Mouse (Mus musculus) kidney, postnatal 36 days (tissue): ENCODE measurements at regions not wholly inside any gene's neighbourhood (a gene's known extent, or its start where the extent isn't known, plus 50 kb on each side); places are given as distances from the start of the nearest gene placed in this dataset.

Source experiments
- DNase-seq, 2 experiments: peaks; one replicate each; pipeline ENCODE4 v3.0.0; 2021 to 2022; ENCODE audit warnings: mixed read lengths in 2 of 2

DNA sequence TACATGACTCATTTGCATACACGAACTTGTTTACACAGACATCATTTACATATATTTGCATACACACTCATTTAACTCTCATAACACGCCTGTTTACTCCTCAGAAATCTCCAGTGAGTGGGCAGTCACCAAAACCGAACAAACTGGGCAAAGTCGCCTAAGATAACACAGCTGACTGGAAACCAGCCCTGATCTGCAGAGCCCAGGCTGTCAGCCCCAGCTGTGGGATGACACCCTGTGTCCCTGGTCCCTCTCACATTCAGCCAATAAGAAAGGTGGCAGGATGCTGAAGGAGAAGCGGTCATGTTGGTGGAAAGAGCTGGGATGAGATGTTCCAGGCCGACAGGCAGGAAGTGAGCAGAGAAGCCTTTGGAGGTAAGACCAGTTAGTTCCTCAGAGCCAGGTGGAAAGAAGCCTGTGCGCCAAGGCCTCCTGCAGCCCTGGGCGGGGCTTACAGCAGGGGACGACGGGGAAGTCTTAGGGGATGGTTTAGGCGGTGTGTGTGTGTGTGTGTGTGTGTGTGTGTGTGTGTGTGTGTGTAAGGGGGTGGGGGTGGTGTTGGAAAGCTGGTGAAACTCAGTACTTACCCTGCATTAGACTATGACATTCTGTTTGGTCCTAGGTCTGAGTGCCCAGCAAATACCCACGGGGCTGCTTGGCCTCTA is 69.8 kb upstream of the Slc45a1 start:
- no peak for DNase-seq

DNA sequence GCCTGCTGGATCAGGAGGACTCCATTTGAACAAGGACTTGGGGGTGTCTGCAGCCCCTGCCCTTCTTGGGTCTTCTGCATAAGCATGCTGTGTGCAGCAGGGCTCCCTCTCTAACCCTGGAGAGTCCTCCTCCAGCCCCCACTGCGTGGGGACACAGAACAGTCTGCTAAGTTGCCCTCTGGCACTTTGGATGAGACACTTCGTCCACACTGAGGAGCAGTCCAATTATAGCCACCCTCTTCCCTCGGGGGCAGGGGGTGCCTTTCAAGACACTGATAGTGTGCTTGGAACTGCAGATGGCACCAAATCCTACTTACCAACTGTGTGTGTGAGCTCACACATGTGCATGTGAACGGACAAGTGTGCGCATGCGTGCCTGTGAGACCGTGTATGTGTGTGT is 65.9 kb upstream of the Slc45a1 start:
- DNase-seq, result peak; percentile 43 to 65

DNA sequence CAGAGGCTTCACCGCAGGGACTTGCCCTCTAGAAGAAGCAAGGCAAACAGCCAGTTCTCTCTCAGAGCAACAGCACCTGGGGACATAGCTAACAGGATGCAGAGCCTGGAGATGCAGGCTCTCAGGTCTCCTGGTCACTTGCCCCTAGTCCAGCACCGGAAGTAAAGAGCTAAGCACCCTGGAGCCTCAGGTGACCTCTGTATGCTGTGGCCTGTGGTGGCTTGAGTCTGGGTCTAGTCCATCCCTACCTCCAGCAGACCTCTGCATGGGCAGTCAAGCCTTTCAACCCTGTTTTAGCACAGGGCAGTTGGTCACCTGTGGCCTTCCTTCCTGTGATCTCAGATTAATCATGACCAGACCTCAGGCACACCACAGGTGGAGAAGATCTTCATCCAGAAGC is 63.1 kb upstream of the Slc45a1 start:
- DNase-seq, result peak; percentile 80 to 91

DNA sequence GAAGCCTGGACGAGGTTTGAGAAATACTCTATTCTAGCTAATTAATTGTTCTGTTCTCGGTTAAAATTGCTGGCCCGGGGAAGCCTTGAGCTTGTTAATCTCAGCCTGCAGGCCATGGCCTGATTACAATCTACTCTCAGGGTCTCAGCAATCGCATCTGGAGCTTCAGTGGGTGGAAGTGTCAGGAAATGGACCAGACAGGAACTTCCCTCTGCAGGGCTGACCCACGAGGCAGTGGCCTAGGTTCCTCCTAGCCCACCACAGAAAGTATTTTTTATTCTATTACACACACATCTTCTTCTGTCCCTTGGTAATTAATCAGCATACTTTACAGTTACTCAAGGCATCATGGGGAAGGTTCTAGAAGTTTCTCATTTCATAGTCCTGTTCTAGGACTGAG is 61.3 kb upstream of the Slc45a1 start:
- DNase-seq, result peak in 1 of 2 experiments; percentile 32

DNA sequence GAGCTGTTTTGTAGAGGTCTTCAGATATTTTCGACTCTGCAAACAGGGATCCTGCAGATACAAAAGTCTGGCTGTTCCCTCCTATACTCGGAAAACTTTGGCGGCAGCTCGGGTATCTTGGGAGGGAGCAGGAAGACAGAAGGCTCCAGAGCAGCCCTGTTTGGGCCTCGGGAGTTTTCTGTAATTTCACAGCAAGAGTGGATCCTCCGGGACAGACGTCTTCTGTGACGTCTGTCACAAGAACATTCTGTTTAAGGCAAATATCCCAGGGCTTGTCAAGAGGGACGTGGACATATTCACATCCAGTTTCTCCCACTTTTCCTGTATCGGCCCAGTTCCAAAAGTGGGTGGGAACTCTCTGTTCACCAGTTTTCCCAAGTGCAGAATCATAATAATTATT is 60.9 kb upstream of the Slc45a1 start:
- DNase-seq, result no peak

DNA sequence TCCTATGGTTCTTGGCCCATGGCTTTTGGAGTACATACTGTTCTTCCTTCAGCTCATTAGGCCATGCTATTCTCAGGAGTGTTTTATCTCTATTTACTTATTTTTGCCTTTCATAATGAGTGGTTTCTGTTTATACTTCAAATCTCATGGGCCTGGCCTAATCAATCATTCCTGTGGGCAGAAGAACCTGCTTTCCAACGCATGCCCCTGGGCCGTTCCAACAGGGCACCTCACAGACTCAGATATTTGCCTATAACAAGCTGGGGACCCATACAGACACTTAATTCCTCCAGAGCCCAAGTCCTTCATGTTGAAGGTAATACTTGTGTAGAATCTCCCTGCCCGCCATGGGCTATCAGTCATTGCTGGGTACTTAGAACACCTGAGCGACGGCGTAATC is 59.7 kb upstream of the Slc45a1 start:
- no peak for DNase-seq

DNA sequence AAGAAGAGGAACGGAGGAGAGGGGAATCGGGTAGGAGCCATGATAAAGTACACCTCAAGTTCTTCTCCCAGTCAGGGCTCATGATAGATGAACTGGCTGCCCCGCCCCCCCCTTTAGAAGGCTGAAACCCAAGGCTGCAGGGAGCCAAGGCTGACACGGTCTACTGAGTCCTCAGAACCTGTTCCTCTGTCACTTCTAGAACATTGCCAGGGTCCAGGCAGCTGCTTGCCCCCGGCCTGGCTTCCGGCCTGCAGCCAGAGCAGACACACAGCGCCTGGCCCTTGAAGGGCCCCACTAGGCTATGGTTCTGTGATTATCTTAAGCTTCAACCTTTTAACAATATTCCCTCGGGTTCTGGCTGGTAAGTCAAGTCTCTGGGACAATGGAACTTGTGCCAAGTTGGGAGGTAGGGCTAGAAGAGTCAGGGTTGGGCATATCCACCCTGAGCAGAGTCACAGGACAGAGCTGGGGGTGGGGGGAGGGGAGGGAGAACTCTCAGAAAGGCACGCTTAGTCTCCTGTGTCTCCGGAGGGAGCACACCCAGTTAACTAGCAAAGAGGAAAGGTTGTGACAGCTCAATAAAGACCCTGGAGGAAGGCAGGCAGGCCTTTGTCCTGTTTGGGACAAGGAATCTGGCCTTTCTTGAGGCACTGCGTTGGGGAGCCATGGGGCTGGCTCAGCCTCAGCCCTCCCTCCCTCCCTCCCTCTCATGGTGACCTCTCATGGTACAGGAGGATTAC is 57.6 kb upstream of the Slc45a1 start:
- peak; percentile 88 to 92 for DNase-seq

DNA sequence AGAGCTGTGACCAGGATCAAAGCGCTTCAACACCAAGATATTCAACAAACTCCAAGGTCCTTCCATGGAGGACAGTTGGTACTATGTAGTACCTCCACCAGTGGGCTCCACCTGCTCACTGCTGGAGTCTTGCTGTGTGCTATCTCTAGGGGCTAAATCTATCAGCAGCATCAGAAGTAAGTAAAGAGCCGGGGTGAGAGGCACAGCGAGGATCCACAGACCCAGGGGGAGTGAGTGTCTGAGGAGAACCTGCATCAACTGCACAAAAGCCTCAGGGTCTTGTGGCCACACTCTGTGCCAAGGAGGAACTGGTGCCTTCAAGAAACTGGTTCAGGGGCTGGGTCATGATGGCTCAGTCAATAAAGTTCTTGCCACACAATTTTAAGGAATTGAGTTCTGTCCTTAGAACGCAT is 56.6 kb upstream of the Slc45a1 start:
- DNase-seq, result peak in 1 of 2 experiments; percentile 68

DNA sequence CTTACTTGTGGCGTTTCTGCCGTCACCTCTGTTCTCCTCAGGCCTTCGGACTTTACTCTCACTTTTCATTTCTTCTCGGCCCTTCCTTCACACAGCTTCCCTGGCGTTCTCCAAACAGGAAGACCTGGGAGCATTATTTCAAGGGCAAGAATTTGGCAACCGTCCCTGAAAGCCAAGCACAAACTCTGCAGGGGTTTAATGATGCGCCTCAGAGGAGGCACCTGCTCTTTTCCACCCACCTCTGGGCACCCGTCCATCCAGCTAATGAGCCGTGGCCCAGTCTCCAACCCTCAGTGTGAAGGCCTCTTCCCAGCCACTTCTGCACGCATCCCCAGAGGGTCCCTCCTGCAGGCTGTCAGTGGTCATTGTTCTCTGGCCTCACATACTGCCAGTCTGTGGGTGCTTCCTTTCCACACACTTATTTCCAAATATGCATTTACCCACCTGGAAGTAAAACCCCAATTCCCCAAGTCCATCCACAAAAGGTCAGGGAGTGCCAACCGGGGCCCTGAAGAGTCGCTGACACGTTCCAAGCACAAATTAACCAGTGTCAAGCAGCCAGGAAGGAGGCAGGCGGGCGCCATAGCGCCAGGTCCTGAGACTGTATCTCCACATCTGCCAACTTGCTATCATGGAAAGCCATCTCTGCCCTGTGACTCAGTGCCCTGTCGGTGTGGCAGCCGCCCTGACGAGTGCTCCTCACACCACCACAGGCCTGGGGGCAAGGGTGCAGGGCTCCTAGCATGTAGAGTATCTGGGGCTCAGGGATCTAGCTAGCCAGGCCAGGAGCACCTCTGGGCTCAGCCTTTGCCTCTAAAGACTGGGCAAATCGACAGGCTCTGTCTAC is 56.0 kb upstream of the Slc45a1 start:
- DNase-seq, result peak; percentile 95 to 96

DNA sequence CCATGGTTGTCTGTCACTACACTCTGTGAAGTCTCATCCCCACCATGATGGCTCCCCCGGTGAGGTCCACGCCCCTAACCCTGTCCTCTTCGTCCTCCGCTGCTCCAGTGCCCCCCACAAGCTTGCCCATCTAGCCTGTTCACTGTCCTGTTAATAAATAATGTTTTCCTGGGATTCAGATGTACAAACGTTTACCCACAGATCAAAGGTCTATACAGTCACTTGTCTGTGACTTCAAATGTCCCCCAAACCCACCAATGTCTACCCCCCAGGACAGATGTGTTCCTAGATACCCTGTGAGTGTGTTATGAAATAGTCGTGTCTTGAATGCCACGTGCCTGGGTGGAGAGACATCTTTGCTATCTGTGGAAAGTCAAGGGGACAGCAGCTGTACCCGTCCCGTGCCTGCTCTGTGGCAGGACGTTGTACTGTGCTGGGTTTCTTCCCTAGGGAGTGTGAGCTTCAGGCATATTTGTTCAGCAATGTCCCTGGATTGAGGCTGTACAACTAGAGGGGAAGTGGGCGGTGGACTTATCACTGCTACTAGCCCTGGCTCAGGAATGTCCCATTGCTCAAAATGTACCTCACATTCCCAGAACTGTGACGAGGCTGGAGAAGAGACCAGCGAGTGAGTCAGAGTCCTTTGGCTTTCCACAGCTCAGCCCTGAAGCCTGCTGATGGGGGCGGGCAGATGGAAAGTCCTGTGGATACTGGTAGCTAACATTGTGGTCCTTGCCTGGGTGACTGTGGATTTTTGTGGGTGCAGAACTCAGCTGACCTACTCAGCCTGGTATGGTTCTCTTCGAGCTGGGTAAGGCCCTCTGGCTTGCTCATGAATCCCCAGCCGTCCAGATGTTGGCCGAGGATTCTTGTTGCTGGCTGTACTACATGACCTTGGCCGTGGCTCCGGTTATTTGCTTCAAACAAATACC is 55.1 kb upstream of the Slc45a1 start:
- DNase-seq, result peak; percentile 67 to 73

DNA sequence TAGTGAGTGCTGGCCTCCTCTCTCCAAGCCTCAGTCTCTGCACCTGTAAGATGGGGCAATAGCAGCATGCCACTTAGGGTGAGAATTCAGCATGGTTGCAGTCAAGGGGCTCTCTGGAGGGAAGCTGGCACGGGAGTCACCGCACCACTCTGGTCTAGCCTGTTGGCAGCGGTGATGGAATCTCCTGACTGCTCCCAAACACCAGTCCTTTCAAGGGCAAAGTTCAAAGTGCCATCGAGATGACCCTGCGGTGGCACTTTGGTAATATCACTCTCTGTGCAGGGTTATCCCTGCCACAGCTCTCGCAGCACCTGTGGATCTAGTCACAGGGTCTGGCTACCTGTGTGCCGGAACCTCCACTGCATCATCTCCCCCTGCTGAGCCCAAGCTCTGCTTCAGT is 54.3 kb upstream of the Slc45a1 start:
- peak; percentile 80 for DNase-seq

DNA sequence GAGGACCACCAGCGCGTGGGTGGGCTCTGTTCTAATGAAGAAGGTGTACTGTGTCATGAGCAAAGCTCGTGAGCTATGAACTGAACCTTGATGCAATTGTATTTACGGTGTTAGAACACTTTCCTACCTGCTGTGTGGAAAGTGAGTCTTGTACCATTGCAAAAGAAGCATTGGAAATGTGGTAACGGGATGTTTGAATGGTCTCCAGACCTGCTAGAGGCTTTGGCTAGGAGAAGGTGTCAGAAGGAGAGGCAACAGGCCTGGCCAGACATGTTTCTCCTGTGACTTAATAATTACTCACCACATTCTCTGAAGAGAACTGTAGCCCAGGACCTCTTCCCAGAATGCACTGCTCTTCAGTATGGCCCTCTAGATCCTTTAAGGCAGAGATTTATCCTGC is 51.3 kb upstream of the Slc45a1 start:
- no peak for DNase-seq
